Mouse (Mus musculus) testis, postnatal 14 days (tissue): ENCODE measurements around the gene Hipk1.
"Not testable (repeated sequence)": the region's sequence is repeated elsewhere in the genome, so short reads cannot be mapped to it uniquely, and the experiment has no call there.

Experiments
- DNase-seq: peaks from one replicate; pipeline ENCODE4 v3.0.0; 2021; ENCODE audit warnings: low spot score

Gene Hipk1

GRCm38 (mm10) chr3:103792566-103792965 lies 1.2 kb upstream of the Hipk1 start:
- no peak for DNase-seq

- not testable (repeated sequence) for DNase-seq
These were observed 696 bp upstream of the Hipk1 start for GRCm38 (mm10) chr3:103792111-103792406.

- peak; percentile 67 for DNase-seq
These were observed 817 bp downstream of the Hipk1 start for GRCm38 (mm10) chr3:103790346-103791145.

DNA sequence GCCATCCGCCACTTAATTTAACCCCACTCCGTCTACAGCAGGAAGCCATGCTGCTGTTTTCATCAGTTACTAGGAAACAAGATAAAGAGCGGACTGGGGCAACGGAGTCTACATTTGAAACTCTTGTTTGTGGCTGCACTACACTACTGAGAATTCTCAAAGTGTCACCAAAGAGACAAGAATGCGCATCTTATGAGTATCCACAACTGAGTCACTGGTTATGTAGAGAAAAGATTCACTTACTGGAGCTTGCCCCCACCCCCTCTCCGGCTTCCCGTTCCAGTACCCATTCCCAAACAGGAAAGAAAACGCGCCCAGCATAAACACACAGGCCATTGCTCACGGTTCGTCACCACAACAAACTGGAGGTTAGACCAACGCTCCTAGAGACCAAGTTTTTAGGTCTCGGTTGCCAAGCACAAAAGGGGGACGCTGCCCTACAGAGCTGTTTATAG lies 1.4 kb downstream of the Hipk1 start:
- no peak for DNase-seq

DNA sequence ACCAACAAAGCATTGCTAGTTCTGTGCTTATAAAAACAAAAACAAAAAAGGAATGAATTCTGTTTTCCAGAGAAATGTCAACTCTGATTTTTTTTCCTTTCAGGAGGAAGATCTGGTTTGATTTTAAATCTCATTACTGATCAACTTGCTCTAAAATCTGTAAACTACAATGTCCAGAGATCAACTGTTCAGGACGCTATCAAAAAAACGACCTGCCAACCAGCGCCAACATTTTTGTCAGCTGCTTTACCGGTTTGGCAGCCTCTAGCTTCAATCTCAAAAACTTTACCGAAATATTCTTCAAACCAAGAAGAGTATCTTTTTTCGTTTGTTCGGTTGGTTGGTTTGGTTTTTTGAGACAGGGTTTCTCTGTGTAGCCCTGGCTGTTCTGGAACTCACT lies 2.3 kb downstream of the Hipk1 start:
- DNase-seq = no peak

GRCm38 (mm10) chr3:103787225-103787624 lies 4.1 kb downstream of the Hipk1 start:
- no peak for DNase-seq

DNA sequence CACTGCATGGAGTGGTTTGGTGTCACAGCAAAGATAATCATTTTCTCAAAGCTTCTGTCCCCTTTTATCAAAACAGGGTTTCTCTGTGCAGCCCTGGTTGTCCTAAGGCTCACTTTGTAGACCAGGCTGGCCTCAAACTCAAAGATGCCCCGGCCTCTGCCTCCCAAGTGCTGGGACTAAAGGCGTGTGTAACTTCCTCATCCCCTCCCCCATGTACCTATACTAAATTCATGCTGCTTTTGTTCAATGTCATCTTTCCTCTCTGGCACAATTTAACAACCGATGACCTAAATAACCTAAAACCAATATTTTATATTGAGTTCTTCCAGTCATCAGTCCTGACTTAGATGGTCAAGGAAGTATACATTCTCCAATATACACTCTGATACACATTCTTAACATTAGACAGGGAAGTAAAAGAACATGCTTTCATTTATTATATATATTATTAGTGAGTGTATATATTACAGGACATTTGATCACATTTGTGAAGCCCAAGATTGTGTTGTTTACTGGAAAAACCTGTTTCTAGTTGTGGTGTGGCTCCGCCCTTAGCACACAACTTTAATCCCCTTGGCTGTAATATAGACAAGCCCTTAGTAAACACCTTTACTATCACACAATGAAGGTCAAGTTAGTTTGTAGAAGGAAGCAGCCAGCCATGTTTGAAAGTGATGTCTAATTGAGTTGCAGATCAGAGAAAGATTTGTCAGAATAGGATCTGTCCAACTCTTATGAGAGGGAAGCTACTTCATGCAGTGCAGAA lies 8.3 kb downstream of the Hipk1 start:
- no peak for DNase-seq

DNA sequence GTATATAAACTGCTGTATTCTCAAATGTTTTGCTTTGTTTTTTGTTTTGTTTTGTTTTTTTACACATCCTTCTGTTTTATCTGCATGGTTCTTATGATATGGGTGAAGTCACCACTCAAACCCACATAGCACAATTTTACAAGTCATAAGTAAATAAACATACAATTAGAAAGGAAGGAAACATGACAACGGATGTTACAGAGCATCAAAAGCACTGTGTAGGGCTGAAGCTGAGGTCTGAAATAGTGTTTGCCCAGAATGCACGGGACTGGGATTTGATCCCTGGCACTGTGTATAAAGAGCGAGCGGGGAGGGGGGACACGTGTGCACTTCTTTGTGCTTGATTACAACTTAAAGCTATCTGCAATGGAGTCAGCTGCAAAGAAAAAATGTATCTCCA lies 10.6 kb downstream of the Hipk1 start:
- DNase-seq = no peak

GRCm38 (mm10) chr3:103780271-103780670 lies 11.1 kb downstream of the Hipk1 start:
- DNase-seq = no peak

DNA sequence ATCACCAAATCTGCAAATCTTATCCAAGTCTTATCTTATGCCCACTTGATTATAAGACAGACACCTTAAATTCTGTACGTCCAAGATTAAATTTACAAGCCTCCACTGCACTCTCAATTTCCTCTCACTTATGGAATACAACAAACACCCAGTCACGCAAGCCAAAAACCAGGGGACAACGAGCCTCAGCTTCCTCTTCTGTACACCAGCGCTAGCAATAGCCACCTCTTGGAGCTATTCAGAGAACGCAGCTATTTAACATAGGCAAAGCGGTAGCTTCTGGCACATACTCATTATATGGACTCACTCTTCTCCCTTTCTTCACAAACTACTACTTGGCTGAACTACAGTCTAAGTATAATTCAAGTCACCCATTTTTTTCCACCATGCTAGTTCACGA lies 12.2 kb downstream of the Hipk1 start:
- no peak for DNase-seq

GRCm38 (mm10) chr3:103778660-103779059 lies 12.7 kb downstream of the Hipk1 start:
- DNase-seq = no peak

GRCm38 (mm10) chr3:103777940-103778339 lies 13.4 kb downstream of the Hipk1 start:
- DNase-seq = no peak

DNA sequence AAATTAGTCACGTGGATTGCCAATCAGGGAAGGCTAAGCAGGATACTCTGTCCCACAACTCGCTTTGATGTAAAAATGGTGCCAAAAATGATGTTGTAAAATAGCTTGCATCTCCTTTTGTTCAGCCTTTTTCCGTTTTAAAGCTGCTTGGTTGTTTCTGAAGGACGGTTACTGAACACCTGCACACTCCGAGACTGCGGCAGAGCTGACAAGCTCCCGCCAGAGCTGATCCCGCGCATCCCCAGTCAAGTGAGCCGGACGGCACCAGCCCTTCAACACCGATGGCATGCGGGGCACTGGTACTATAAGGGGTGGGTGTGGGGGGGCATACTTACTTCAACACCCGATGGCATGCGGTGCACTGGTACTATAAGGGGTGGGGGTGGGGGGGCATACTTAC lies 17.4 kb downstream of the Hipk1 start:
- no peak for DNase-seq

DNA sequence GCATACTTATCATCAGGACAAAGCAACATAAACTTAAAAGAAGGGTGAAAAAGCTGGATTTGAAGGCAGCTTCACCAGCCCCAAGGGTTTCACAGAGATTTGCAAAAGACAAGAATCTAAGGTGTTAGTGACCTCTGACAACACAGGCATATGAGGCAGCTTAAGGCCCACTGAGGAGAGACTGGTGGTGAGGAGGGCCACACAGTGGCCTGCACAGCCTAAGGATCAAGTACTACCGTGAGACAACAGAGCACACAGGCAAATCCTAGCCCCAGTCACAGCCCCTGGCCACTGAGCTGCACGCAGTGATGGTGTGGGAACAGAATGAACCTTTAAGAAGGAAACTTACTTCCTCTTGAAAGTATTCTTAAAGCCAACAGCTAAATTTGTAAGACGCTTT lies 17.9 kb downstream of the Hipk1 start:
- no peak for DNase-seq

GRCm38 (mm10) chr3:103772846-103773245 lies 18.5 kb downstream of the Hipk1 start:
- no peak for DNase-seq

DNA sequence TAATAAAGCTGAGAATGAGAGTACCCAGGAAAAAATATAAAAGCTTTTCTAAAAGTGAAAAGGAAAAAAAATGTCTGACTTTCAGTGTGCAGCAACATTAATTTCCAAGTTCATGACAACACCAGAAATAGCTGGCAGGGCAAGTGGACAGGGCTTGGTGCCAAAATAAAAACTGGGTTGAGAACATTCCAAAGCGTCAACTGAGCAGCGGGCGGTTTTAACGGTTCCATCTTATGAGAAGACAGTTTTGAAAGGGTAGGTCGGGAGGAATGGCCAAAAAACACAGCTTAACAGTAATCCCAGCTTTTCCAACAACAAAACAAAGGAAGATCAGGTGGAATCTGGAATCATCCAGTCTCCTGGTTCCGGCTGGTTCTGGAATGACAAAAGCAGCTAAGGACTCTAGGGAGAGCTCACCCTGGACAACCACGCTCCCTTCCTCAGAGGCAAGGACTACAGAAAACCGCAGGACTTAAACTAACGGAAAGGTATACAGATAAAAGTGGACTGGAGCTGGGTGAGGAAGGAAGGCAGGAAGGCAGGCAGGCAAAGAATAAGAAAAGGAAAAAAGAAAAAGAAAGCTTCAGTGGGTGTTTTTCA lies 19.7 kb downstream of the Hipk1 start:
- DNase-seq = no peak

DNA sequence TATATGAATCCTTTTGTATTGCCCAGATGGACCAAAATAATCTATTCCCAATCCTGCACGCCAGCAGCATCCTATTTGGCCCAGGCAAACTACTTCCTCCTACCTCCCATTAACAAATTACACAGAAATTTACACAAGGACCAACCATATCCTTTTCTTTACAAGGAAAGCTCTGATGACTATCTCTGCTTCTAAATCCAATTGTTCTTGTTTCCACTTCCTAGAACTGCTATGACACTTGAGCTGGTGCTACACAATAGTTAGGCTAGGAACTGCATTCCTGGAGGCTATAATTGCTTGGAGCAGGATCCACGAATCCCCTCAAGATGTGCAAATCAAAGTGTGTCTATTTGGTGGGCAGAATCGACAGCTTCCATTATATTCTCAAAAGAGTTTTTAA lies 24.6 kb downstream of the Hipk1 start:
- no peak for DNase-seq

GRCm38 (mm10) chr3:103759261-103759970 lies 31.9 kb downstream of the Hipk1 start:
- DNase-seq = no peak

- DNase-seq = no peak
These were observed 32.9 kb downstream of the Hipk1 start for GRCm38 (mm10) chr3:103758456-103758855.

DNA sequence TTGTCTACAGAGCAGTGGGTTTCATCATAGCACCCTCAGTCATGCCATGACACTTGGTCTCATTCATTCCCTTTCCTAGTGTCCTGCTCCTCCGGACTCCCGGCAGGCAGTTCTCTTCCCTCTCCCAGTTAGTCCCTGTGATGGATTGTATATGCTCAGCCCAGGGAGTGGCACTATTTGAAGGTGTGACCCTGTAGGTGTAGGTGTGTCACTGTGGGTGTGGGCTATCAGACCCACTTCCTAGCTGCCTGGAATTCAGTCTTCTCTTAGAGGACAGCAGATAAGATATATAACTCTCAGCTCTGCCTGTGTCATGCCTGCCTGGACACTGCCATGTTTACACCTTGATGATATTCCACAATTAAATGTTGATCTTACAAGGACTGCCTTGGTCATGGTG lies 34.4 kb downstream of the Hipk1 start:
- DNase-seq = no peak

DNA sequence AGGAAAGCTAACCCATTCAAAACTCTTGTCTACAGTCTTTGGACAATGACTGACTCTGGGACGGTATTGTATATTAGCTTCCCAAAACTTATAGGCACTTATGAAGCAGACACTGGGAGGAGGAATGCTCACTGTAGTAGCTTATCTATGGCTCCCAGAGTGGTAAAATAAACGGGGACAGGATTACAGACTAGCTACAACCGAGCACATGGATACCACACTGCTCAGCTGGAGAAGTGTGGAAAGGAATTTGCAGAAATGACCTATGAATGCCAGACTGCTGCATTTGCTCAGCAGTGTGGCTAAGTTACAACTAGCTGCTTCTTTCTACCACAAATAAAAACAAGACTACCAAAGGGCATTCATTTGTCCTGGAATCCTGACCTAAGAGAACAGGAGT lies 36.0 kb downstream of the Hipk1 start:
- no peak for DNase-seq

- DNase-seq = no peak
These were observed 39.8 kb downstream of the Hipk1 start for GRCm38 (mm10) chr3:103751558-103751957.

GRCm38 (mm10) chr3:103746711-103747110 lies 44.7 kb downstream of the Hipk1 start:
- no peak for DNase-seq
